Mouse (Mus musculus): ENCODE data around the gene Zcchc14. TPM values are rescaled to one million over a fixed set of nuclear protein-coding genes. Genes with fewer than 3 reads are reported as not detected.

The Zcchc14 gene
- total and polyA plus RNA-seq, 3 experiments, result not detected

GRCm38 (mm10) chr8:121688496-121688895 lies 35.8 kb upstream of the Zcchc14 start:
- in situ Hi-C loops (cut with MboI; ENCODE audit: low pct_ligation_motif_present, low pct_unique_long_range_greater_than_20kb, low sequenced_read_pairs), result loop anchor here (5.0 to 10.0 kb wide), 2 partner anchors 86 to 144 kb away; partner anchors contain the start of gene 1700018B08Rik
- dilution Hi-C loops (cut with MboI; ENCODE audit: extremely low pct_ligation_motif_present, extremely low pct_unique_long_range_greater_than_20kb, low sequenced_read_pairs), result no loop called here
- peaks cover 17% of the 10 kb centered on the region for H3K9me3 ChIP-seq (replicated peaks; ENCODE audit: low read length)
- TF ChIP-seq ZC3H11A (IDR thresholded peaks at IDR 0.05; ENCODE audit: low read depth, low read length) (no peak), ZKSCAN1 (IDR thresholded peaks at IDR 0.05; ENCODE audit: borderline replicate concordance, low read depth, low read length) (no peak), NELFE (IDR thresholded peaks at IDR 0.05; ENCODE audit: low read depth, low read length) (no peak)
- H3K9ac ChIP-seq (ENCODE audit: insufficient read depth, low read depth), result no peak overlapping the region
- H3K27ac ChIP-seq (ENCODE audit: insufficient read depth, low read depth), result no peak overlapping the region
- peaks cover 9% of the 10 kb centered on the region in 2 experiments for H3K4me1 ChIP-seq (ENCODE audit: control insufficient read depth in 1 of 2, insufficient read depth in 2 of 2)
- H3K36me3 ChIP-seq (replicated peaks in 1 of 2; ENCODE audit: control insufficient read depth in 1 of 2, insufficient read depth in 1 of 2, low read length in 1 of 2), result no peaks in the 10 kb centered on the region
- no peak overlapping the region for H3K4me3 ChIP-seq (replicated peaks in 1 of 3; ENCODE audit: low read depth in 2 of 3, low read length in 2 of 3, poor library complexity in 1 of 3)
- H3K27me3 ChIP-seq (replicated peaks), result peaks cover 41% of the 10 kb centered on the region
- H3K79me2 ChIP-seq (replicated peaks; ENCODE audit: control insufficient read depth, extremely low read depth, insufficient read depth, poor library complexity, severe bottlenecking), result no peaks in the 10 kb centered on the region
- DNase-seq (ENCODE audit: extremely low read depth), result peak; percentile 12
- no peak overlapping the region for H3K4me2 ChIP-seq (ENCODE audit: insufficient read depth, low read depth, poor library complexity, severe bottlenecking)

- Histone ChIP-seq H3K9me3 (replicated peaks; ENCODE audit: low read length) (peaks cover 17% of the 10 kb centered on the region), H3K9ac (ENCODE audit: insufficient read depth, low read depth) (no peak overlapping the region), H3K27me3 (replicated peaks) (peaks cover 45% of the 10 kb centered on the region), H3K27ac (ENCODE audit: insufficient read depth, low read depth) (no peak overlapping the region), H3K4me2 (ENCODE audit: insufficient read depth, low read depth, poor library complexity, severe bottlenecking) (no peak overlapping the region), H3K4me3 (replicated peaks in 1 of 3; ENCODE audit: low read depth in 2 of 3, low read length in 2 of 3, poor library complexity in 1 of 3) (no peak overlapping the region), H3K4me1 (ENCODE audit: control insufficient read depth in 1 of 2, insufficient read depth in 2 of 2) (peaks cover 9% of the 10 kb centered on the region in 2 experiments), H3K79me2 (replicated peaks; ENCODE audit: control insufficient read depth, extremely low read depth, insufficient read depth, poor library complexity, severe bottlenecking) (no peaks in the 10 kb centered on the region), H3K36me3 (replicated peaks in 1 of 2; ENCODE audit: control insufficient read depth in 1 of 2, insufficient read depth in 1 of 2, low read length in 1 of 2) (no peaks in the 10 kb centered on the region)
- dilution Hi-C loops (cut with MboI; ENCODE audit: extremely low pct_ligation_motif_present, extremely low pct_unique_long_range_greater_than_20kb, low sequenced_read_pairs), result no loop called here
- no peak for TF ChIP-seq RCOR1 (conservative IDR thresholded peaks at IDR 0.05; ENCODE audit: low read depth, low read length)
- in situ Hi-C loops (cut with MboI; ENCODE audit: low pct_ligation_motif_present, low pct_unique_long_range_greater_than_20kb, low sequenced_read_pairs), result loop anchor here (5.0 to 10.0 kb wide), 2 partner anchors 85 to 143 kb away; partner anchors contain the start of gene 1700018B08Rik
- DNase-seq (ENCODE audit: extremely low read depth), result no peak
Measured at GRCm38 (mm10) chr8:121687455-121688161, 34.9 kb upstream of the Zcchc14 start.

- no peak for TF ChIP-seq IRF4 (IDR thresholded peaks at IDR 0.05; ENCODE audit: low read depth, low read length)
- TF ChIP-seq ZKSCAN1 (IDR thresholded peaks at IDR 0.05; ENCODE audit: borderline replicate concordance, low read depth, low read length), result no peak
- TF ChIP-seq NRF1 (IDR thresholded peaks at IDR 0.05; ENCODE audit: low read depth, low read length), result no peak
- TF ChIP-seq SMC3 (IDR thresholded peaks at IDR 0.05; ENCODE audit: low read depth, low read length), result peak; percentile 72
- peak; percentile 56 for TF ChIP-seq RAD21 (IDR thresholded peaks at IDR 0.05; ENCODE audit: low read depth, low read length)
- no peak for TF ChIP-seq MEF2A (IDR thresholded peaks at IDR 0.05; ENCODE audit: borderline replicate concordance, low read depth, low read length)
- TF ChIP-seq MYC (IDR thresholded peaks at IDR 0.05; ENCODE audit: low read depth, low read length), result peak; percentile 60; the same call in 1 of the 2 replicates
- peak; percentile 65 to 86 for TF ChIP-seq CTCF (conservative IDR thresholded peaks at IDR 0.05 in 1 of 2, IDR thresholded peaks at IDR 0.05 in 1 of 2; ENCODE audit: low read depth in 2 of 2, low read length in 2 of 2)
- TF ChIP-seq NELFE (IDR thresholded peaks at IDR 0.05; ENCODE audit: low read depth, low read length), result 0 out of 2 replicates have a peak, but pooled peaks have one; percentile 30
- H3K4me1 ChIP-seq (ENCODE audit: control insufficient read depth in 1 of 2, insufficient read depth in 2 of 2), result peaks cover 5 to 9% of the 10 kb centered on the region in 2 experiments
- H3K4me3 ChIP-seq (replicated peaks in 1 of 3; ENCODE audit: low read depth in 2 of 3, low read length in 2 of 3, poor library complexity in 1 of 3), result no peak overlapping the region
- no peak overlapping the region for H3K27ac ChIP-seq (ENCODE audit: insufficient read depth, low read depth)
- peak; percentile 52 for DNase-seq (ENCODE audit: extremely low read depth)
- in situ Hi-C loops (cut with MboI; ENCODE audit: low pct_ligation_motif_present, low pct_unique_long_range_greater_than_20kb, low sequenced_read_pairs), result loop anchor here (5.0 to 10.0 kb wide), 2 partner anchors 83 to 141 kb away; partner anchors contain the start of gene 1700018B08Rik
- no peaks in the 10 kb centered on the region for H3K36me3 ChIP-seq (replicated peaks in 1 of 2; ENCODE audit: control insufficient read depth in 1 of 2, insufficient read depth in 1 of 2, low read length in 1 of 2)
- no peaks in the 10 kb centered on the region for H3K79me2 ChIP-seq (replicated peaks; ENCODE audit: control insufficient read depth, extremely low read depth, insufficient read depth, poor library complexity, severe bottlenecking)
- dilution Hi-C loops (cut with MboI; ENCODE audit: extremely low pct_ligation_motif_present, extremely low pct_unique_long_range_greater_than_20kb, low sequenced_read_pairs), result no loop called here
- H3K27me3 ChIP-seq (replicated peaks), result peaks cover 51% of the 10 kb centered on the region
- no peak overlapping the region for H3K4me2 ChIP-seq (ENCODE audit: insufficient read depth, low read depth, poor library complexity, severe bottlenecking)
- H3K9me3 ChIP-seq (replicated peaks; ENCODE audit: low read length), result peaks cover under 1% of the 10 kb centered on the region
- no peak overlapping the region for H3K9ac ChIP-seq (ENCODE audit: insufficient read depth, low read depth)
Measured at GRCm38 (mm10) chr8:121685419-121685818, 32.7 kb upstream of the Zcchc14 start.

Data from CH12.LX (cell line).